Mouse (Mus musculus) CH12.LX (cell line): Measurements from ENCODE around the gene Cwf19l1. TPM values are rescaled to one million over a fixed set of nuclear protein-coding genes. Genes with fewer than 3 reads are reported as not detected.

Experiments
- DNase-seq: peaks from one replicate; pipeline ENCODE4 v3.0.0-alpha.2; 2013; ENCODE audit errors: extremely low read depth
- H3K27ac ChIP-seq: 2 replicates; pipeline ENCODE4 v1.5.1; 2012; ENCODE audit warnings: low read depth, mild to moderate bottlenecking, control low read depth, moderate library complexity; ENCODE audit not compliant: insufficient read depth
- H3K27me3 ChIP-seq: replicated peaks from 2 replicates; pipeline ENCODE3; 2012; ENCODE audit warnings: inconsistent platforms
- H3K36me3 ChIP-seq, 2 experiments: replicated peaks in 1 of 2; 2 replicates each; pipeline versions ENCODE3 to v1.6.1; 2012; ENCODE audit warnings: inconsistent platforms in 1 of 2, low read length in 1 of 2, mild to moderate bottlenecking in 1 of 2, mixed read lengths in 1 of 2, moderate library complexity in 1 of 2; ENCODE audit not compliant: control insufficient read depth in 1 of 2, insufficient read depth in 1 of 2
- H3K4me1 ChIP-seq, 2 experiments: 2 replicates each; pipeline ENCODE4 v1.6.1; 2012; ENCODE audit warnings: inconsistent platforms in 1 of 2, moderate library complexity in 1 of 2; ENCODE audit not compliant: insufficient read depth in 2 of 2, control insufficient read depth in 1 of 2
- H3K4me2 ChIP-seq: 2 replicates; pipeline ENCODE4 v1.6.1; 2012; ENCODE audit warnings: low read depth, mild to moderate bottlenecking, control low read depth; ENCODE audit not compliant: poor library complexity, insufficient read depth, severe bottlenecking
- H3K4me3 ChIP-seq, 3 experiments: fragments of 150-350 bp in 1 of 3; sonication (generic) in 1 of 3; replicated peaks in 1 of 3; 2 replicates each; pipeline versions ENCODE3 to v1.5.1; 2011 to 2012; ENCODE audit warnings: low read depth in 2 of 3, low read length in 2 of 3, mild to moderate bottlenecking in 2 of 3, moderate library complexity in 2 of 3, control low read depth in 1 of 3, improper control_type of control experiment in 1 of 3, inconsistent platforms in 1 of 3, mixed read lengths in 1 of 3; ENCODE audit not compliant: poor library complexity in 1 of 3
- H3K79me2 ChIP-seq: replicated peaks from 2 replicates; pipeline ENCODE4 v1.6.1; 2012; ENCODE audit warnings: mild to moderate bottlenecking, moderate library complexity; ENCODE audit not compliant: control insufficient read depth, poor library complexity, insufficient read depth, severe bottlenecking; ENCODE audit errors: extremely low read depth
- H3K9ac ChIP-seq: 2 replicates; pipeline ENCODE4 v1.6.1; 2012; ENCODE audit warnings: low read depth, mild to moderate bottlenecking, control low read depth, moderate library complexity; ENCODE audit not compliant: insufficient read depth
- H3K9me3 ChIP-seq: replicated peaks from 2 replicates; pipeline ENCODE3; 2012; ENCODE audit warnings: low read length, inconsistent platforms, mixed read lengths
- BHLHE40 ChIP-seq: IDR thresholded peaks from 2 replicates; pipeline ENCODE4 v1.6.1; 2011; ENCODE audit warnings: mild to moderate bottlenecking, low read depth, low read length, improper control_type of control experiment
- ELF1 ChIP-seq: IDR thresholded peaks from 2 replicates; pipeline ENCODE4 v1.6.1; 2014; ENCODE audit warnings: low read depth, mild to moderate bottlenecking, inconsistent platforms, low read length, improper control_type of control experiment
- EP300 ChIP-seq: IDR thresholded peaks from 2 replicates; pipeline ENCODE4 v1.6.1; 2011; ENCODE audit warnings: low read length, improper control_type of control experiment
- ETS1 ChIP-seq: conservative IDR thresholded peaks from 2 replicates; pipeline ENCODE4 v1.6.1; 2012; ENCODE audit warnings: low read depth, mild to moderate bottlenecking, inconsistent platforms, low read length, improper control_type of control experiment, moderate library complexity
- IRF4 ChIP-seq: IDR thresholded peaks from 2 replicates; pipeline ENCODE4 v1.6.1; 2014; ENCODE audit warnings: low read depth, mild to moderate bottlenecking, inconsistent platforms, low read length, improper control_type of control experiment
- JUND ChIP-seq: conservative IDR thresholded peaks from 2 replicates; pipeline ENCODE4 v1.6.1; 2011; ENCODE audit warnings: low read depth, low read length, improper control_type of control experiment
- MAFK ChIP-seq: IDR thresholded peaks from 2 replicates; pipeline ENCODE4 v1.6.1; 2011; ENCODE audit warnings: low read length, improper control_type of control experiment; ENCODE audit not compliant: insufficient replicate concordance
- MAX ChIP-seq: IDR thresholded peaks from 2 replicates; pipeline ENCODE4 v1.6.1; 2011; ENCODE audit warnings: low read length, improper control_type of control experiment
- MAZ ChIP-seq: IDR thresholded peaks from 2 replicates; pipeline ENCODE4 v1.6.1; 2012; ENCODE audit warnings: low read depth, mild to moderate bottlenecking, inconsistent platforms, low read length, improper control_type of control experiment, moderate library complexity
- MEF2A ChIP-seq: IDR thresholded peaks from 2 replicates; pipeline ENCODE4 v1.6.1; 2014; ENCODE audit warnings: low read depth, mild to moderate bottlenecking, inconsistent platforms, low read length, improper control_type of control experiment, borderline replicate concordance
- MXI1 ChIP-seq: IDR thresholded peaks from 2 replicates; pipeline ENCODE4 v1.6.1; 2011; ENCODE audit warnings: mild to moderate bottlenecking, low read depth, low read length, improper control_type of control experiment
- MYC ChIP-seq: IDR thresholded peaks from 2 replicates; pipeline ENCODE4 v1.6.1; 2011; ENCODE audit warnings: low read depth, mild to moderate bottlenecking, improper control_type of control experiment, low read length
- NELFE ChIP-seq: IDR thresholded peaks from 2 replicates; pipeline ENCODE4 v1.6.1; 2011; ENCODE audit warnings: low read depth, low read length, improper control_type of control experiment
- NRF1 ChIP-seq: IDR thresholded peaks from 2 replicates; pipeline ENCODE4 v1.6.1; 2014; ENCODE audit warnings: low read depth, mild to moderate bottlenecking, inconsistent platforms, low read length, improper control_type of control experiment, moderate library complexity
- PAX5 ChIP-seq: IDR thresholded peaks from 2 replicates; pipeline ENCODE4 v1.6.1; 2012; ENCODE audit warnings: low read length, inconsistent platforms, mixed read lengths
- POLR2A ChIP-seq: IDR thresholded peaks from 2 replicates; pipeline ENCODE4 v1.6.1; 2011; ENCODE audit warnings: low read depth, mild to moderate bottlenecking, improper control_type of control experiment, low read length
- POLR2AphosphoS2 ChIP-seq: IDR thresholded peaks from 2 replicates; pipeline ENCODE4 v1.6.1; 2011; ENCODE audit warnings: low read depth, low read length, improper control_type of control experiment
- RCOR1 ChIP-seq: conservative IDR thresholded peaks from 2 replicates; pipeline ENCODE4 v1.6.1; 2012; ENCODE audit warnings: low read depth, mild to moderate bottlenecking, inconsistent platforms, low read length, improper control_type of control experiment
- SIN3A ChIP-seq: IDR thresholded peaks from 2 replicates; pipeline ENCODE4 v1.6.1; 2012; ENCODE audit warnings: low read length, improper control_type of control experiment, inconsistent platforms
- TBP ChIP-seq: conservative IDR thresholded peaks from 2 replicates; pipeline ENCODE4 v1.6.1; 2011; ENCODE audit warnings: low read depth, low read length, improper control_type of control experiment
- TCF12 ChIP-seq: IDR thresholded peaks from 2 replicates; pipeline ENCODE4 v1.6.1; 2014; ENCODE audit warnings: low read depth, mild to moderate bottlenecking, inconsistent platforms, low read length, improper control_type of control experiment
- UBTF ChIP-seq: IDR thresholded peaks from 2 replicates; pipeline ENCODE4 v1.6.1; 2012; ENCODE audit warnings: low read depth, mild to moderate bottlenecking, inconsistent platforms, low read length, improper control_type of control experiment, moderate library complexity
- USF1 ChIP-seq: IDR thresholded peaks from 2 replicates; pipeline ENCODE4 v1.6.1; 2014; ENCODE audit warnings: low read depth, mild to moderate bottlenecking, inconsistent platforms, low read length, improper control_type of control experiment
- USF2 ChIP-seq: conservative IDR thresholded peaks from 2 replicates; pipeline ENCODE4 v1.6.1; 2011; ENCODE audit warnings: low read depth, low read length, improper control_type of control experiment
- ZC3H11A ChIP-seq: IDR thresholded peaks from 2 replicates; pipeline ENCODE4 v1.6.1; 2012; ENCODE audit warnings: low read depth, mild to moderate bottlenecking, inconsistent platforms, low read length, improper control_type of control experiment
- ZKSCAN1 ChIP-seq: IDR thresholded peaks from 2 replicates; pipeline ENCODE4 v1.6.1; 2012; ENCODE audit warnings: low read depth, inconsistent platforms, low read length, improper control_type of control experiment, borderline replicate concordance
- ZMIZ1 ChIP-seq: IDR thresholded peaks from 2 replicates; pipeline ENCODE4 v1.6.1; 2012; ENCODE audit warnings: low read depth, mild to moderate bottlenecking, inconsistent platforms, low read length, improper control_type of control experiment
- ZNF384 ChIP-seq: IDR thresholded peaks from 2 replicates; pipeline ENCODE4 v1.6.1; 2012; ENCODE audit warnings: low read depth, low read length, improper control_type of control experiment, inconsistent platforms
- dilution Hi-C: fragments of 300-500 bp; cut with MboI; formaldehyde crosslinking; loops from 2 replicates; pipeline ENCODE4 v1.14.3; 2020; ENCODE audit warnings: low sequenced_read_pairs; ENCODE audit not compliant: extremely low pct_unique_long_range_greater_than_20kb, extremely low pct_ligation_motif_present
- in situ Hi-C: fragments of 300-500 bp; cut with MboI; formaldehyde crosslinking; loops from 3 replicates; pipeline ENCODE4 v1.14.3; 2019; ENCODE audit warnings: low sequenced_read_pairs, low pct_ligation_motif_present, low pct_unique_long_range_greater_than_20kb, mixed read lengths
- polyA plus RNA-seq: library from polyadenylated mRNA; unstranded; fragments of >175 nt; gene quantifications from 2 replicates; pipeline ENCODE4 v1.2.1, GENCODE M21; 2012; ENCODE audit warnings: low read depth; ENCODE audit not compliant: insufficient read length
- total RNA-seq, 2 experiments: library from RNA; depleted of rRNA; stranded (reverse); fragments of 300-350 nt in 1 of 2; fragments of >200 nt in 1 of 2; gene quantifications; 2 replicates each; pipeline ENCODE4 v1.2.3; 2012 to 2014

Cwf19l1 gene
- total and polyA plus RNA-seq, 3 experiments = 11.0 to 45.9 (median 30.4) TPM

- H3K9me3 ChIP-seq = no peaks in the 10 kb centered on the region
- TF ChIP-seq MAX = no peak
- TF ChIP-seq NELFE = no peak
- no peak for TF ChIP-seq USF1
- TF ChIP-seq EP300 = peak; percentile 93
- no peak for TF ChIP-seq POLR2AphosphoS2
- TF ChIP-seq ZMIZ1 = no peak
- TF ChIP-seq TCF12 = peak; percentile 76
- TF ChIP-seq MYC = 0 out of 2 replicates have a peak, but pooled peaks have one; percentile 33
- TF ChIP-seq ZC3H11A = no peak
- TF ChIP-seq JUND = peak; percentile 52; the same call in 1 of the 2 replicates
- no peak for TF ChIP-seq ZNF384
- TF ChIP-seq TBP = peak; percentile 68
- TF ChIP-seq MEF2A = no peak; the same call in 1 of the 2 replicates
- peak; percentile 97 for TF ChIP-seq SIN3A
- peak; percentile 97 for TF ChIP-seq IRF4
- TF ChIP-seq PAX5 = no peak
- peak; percentile 89 for TF ChIP-seq BHLHE40
- TF ChIP-seq MXI1 = peak; percentile 61
- TF ChIP-seq MAFK = 0 out of 2 replicates have a peak, but pooled peaks have one; percentile 21
- TF ChIP-seq UBTF = no peak
- TF ChIP-seq RCOR1 = 0 out of 2 replicates have a peak, but pooled peaks have one; percentile 28
- TF ChIP-seq MAZ = no peak
- TF ChIP-seq ETS1 = peak; percentile 87
- TF ChIP-seq USF2 = no peak
- no peak for TF ChIP-seq NRF1
- TF ChIP-seq ZKSCAN1 = no peak
- TF ChIP-seq ELF1 = no peak
- no peak for TF ChIP-seq POLR2A
- TF ChIP-seq, all 38 proteins: peak for 12
- peak overlapping the region; percentile 56 to 84 (median 84) for H3K4me3 ChIP-seq
- H3K9ac ChIP-seq = peak overlapping the region; percentile 67
- H3K4me2 ChIP-seq = peak overlapping the region; percentile 83
- peaks cover 9 to 37% of the 10 kb centered on the region in 2 experiments for H3K36me3 ChIP-seq
- H3K4me1 ChIP-seq = peaks cover 3 to 44% of the 10 kb centered on the region in 2 experiments; a peak in 3 of 4 replicates
- in situ Hi-C loops (no loop called here), dilution Hi-C loops (no loop called here)
- H3K79me2 ChIP-seq = peaks cover 8% of the 10 kb centered on the region
- H3K27me3 ChIP-seq = no peaks in the 10 kb centered on the region
- H3K27ac ChIP-seq = peak overlapping the region; percentile 81
- DNase-seq = peak; percentile 72
Measured at GRCm38 (mm10) chr19:44067323-44068049, 68.2 kb downstream of the Cwf19l1 start.
